Mouse (Mus musculus) embryonic facial prominence, embryonic 10.5 days (tissue): ENCODE data around the gene Gm10234. TPM values are rescaled to one million over a fixed set of nuclear protein-coding genes. Genes with fewer than 3 reads are reported as not detected.

Source experiments
- polyA plus RNA-seq: library from polyadenylated mRNA; unstranded; fragments of >200 nt; fragmentation: Nextera tagmentation; extraction: Ambion mirVana; gene quantifications from 2 replicates; pipeline ENCODE4 v1.2.1, GENCODE M21; 2016

The Gm10234 gene
- polyA plus RNA-seq, 1 experiment from 2014 or later: not detected

Other genes starting within 250 kb of the Gm10234 start
- gene Kbtbd8, start 204.9 kb upstream of the Gm10234 start, polyA plus RNA-seq: 7.1 and 9.7 TPM in 2 replicates